Mouse (Mus musculus): ENCODE results near the gene Bad.
A peak's percentile ranks its signal among the peaks of the same experiment; 100 is the strongest.
"Not testable (repeated sequence)": the region's sequence is repeated elsewhere in the genome, so short reads cannot be mapped to it uniquely, and the experiment has no call there.

The Bad gene

GRCm38 (mm10) chr19:6941372-6942248, at the start of gene Bad:
Bad (plus strand) TSS chr19:6941861.
- peak; percentile 94 for DNase-seq (ENCODE audit: low read depth, low spot score)

GRCm38 (mm10) chr19:6892512-6892911, 49.1 kb upstream of the Bad start:
- no peak for DNase-seq (ENCODE audit: low read depth, low spot score)

- DNase-seq (ENCODE audit: low read depth, low spot score), result no peak
Measured at GRCm38 (mm10) chr19:6893731-6894451, 47.8 kb upstream of the Bad start.

- DNase-seq (ENCODE audit: low read depth, low spot score), result not testable (repeated sequence)
Measured at GRCm38 (mm10) chr19:6895608-6896305, 45.9 kb upstream of the Bad start.

GRCm38 (mm10) chr19:6899641-6900040, 42.0 kb upstream of the Bad start:
- no peak for DNase-seq (ENCODE audit: low read depth, low spot score)

- no peak for DNase-seq (ENCODE audit: low read depth, low spot score)
Measured at GRCm38 (mm10) chr19:6903031-6903430, 38.6 kb upstream of the Bad start.

- DNase-seq (ENCODE audit: low read depth, low spot score), result no peak
Measured at GRCm38 (mm10) chr19:6904846-6905245, 36.8 kb upstream of the Bad start.

GRCm38 (mm10) chr19:6905498-6906159, 36.0 kb upstream of the Bad start:
- no peak for DNase-seq (ENCODE audit: low read depth, low spot score)

GRCm38 (mm10) chr19:6906199-6906598, 35.5 kb upstream of the Bad start:
- no peak for DNase-seq (ENCODE audit: low read depth, low spot score)

GRCm38 (mm10) chr19:6907094-6907493, 34.6 kb upstream of the Bad start:
- no peak for DNase-seq (ENCODE audit: low read depth, low spot score)

- no peak for DNase-seq (ENCODE audit: low read depth, low spot score)
Measured at GRCm38 (mm10) chr19:6907811-6908540, 33.7 kb upstream of the Bad start.

GRCm38 (mm10) chr19:6909021-6909420, 32.6 kb upstream of the Bad start:
- no peak for DNase-seq (ENCODE audit: low read depth, low spot score)

- DNase-seq (ENCODE audit: low read depth, low spot score), result peak; percentile 95
Measured at GRCm38 (mm10) chr19:6909507-6910289, 32.0 kb upstream of the Bad start, which contains the start of the genes Trmt112 and Prdx5. Trmt112 (plus strand) TSS chr19:6909698. Prdx5 (minus strand) TSS chr19:6910106.

GRCm38 (mm10) chr19:6910306-6910705, 31.4 kb upstream of the Bad start:
- DNase-seq (ENCODE audit: low read depth, low spot score), result not testable (repeated sequence)

GRCm38 (mm10) chr19:6911101-6912074, 30.3 kb upstream of the Bad start:
- DNase-seq (ENCODE audit: low read depth, low spot score), result no peak

GRCm38 (mm10) chr19:6912205-6912970, 29.3 kb upstream of the Bad start:
- no peak for DNase-seq (ENCODE audit: low read depth, low spot score)

GRCm38 (mm10) chr19:6913036-6913435, 28.6 kb upstream of the Bad start:
- DNase-seq (ENCODE audit: low read depth, low spot score), result no peak

GRCm38 (mm10) chr19:6913991-6914390, 27.7 kb upstream of the Bad start:
- DNase-seq (ENCODE audit: low read depth, low spot score), result no peak

Measured in CD4-positive helper T cell, adult 2 months (primary cell).